Mouse (Mus musculus): Measurements from ENCODE around the gene Epo.

Gene Epo

DNA sequence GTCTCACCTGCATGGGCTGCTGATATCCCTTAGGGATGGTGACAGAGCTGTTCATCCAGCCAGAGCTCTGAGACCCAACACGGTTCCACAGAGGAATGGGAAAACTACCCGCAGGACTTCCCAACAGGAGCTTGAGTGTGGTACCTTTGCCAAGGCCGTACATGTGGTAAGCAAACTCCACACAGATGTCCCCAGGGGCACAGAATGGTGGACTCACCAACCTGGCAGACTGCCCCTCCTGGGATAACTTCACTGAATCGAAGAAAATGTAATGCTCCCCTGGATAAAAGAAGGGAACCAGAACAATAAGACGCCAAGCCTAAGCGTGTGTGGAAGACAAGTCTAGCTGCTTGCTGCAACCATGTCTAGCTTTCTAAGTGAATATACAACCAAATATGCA is 66.1 kb downstream of the Epo start:
- no peak for DNase-seq

DNA sequence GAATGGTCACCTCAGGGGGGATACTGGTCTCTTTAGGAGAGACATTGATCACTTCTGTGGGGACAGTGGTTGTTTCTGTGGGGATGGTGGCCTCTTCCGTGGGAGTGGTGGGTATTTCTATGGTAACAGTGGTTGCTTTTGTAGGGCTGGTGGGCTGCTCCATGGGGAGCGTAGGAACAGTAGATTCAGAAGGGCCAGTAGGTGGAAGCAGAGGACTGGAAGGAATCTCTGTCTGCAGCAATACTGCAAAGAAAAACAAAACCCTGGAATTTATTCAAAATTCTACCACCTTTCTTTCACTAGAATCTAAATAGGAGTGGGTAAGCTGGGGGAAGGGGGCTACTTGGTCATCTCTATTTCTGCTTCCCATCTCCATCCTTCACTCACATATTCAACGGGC is 68.0 kb downstream of the Epo start:
- no peak for DNase-seq

DNA sequence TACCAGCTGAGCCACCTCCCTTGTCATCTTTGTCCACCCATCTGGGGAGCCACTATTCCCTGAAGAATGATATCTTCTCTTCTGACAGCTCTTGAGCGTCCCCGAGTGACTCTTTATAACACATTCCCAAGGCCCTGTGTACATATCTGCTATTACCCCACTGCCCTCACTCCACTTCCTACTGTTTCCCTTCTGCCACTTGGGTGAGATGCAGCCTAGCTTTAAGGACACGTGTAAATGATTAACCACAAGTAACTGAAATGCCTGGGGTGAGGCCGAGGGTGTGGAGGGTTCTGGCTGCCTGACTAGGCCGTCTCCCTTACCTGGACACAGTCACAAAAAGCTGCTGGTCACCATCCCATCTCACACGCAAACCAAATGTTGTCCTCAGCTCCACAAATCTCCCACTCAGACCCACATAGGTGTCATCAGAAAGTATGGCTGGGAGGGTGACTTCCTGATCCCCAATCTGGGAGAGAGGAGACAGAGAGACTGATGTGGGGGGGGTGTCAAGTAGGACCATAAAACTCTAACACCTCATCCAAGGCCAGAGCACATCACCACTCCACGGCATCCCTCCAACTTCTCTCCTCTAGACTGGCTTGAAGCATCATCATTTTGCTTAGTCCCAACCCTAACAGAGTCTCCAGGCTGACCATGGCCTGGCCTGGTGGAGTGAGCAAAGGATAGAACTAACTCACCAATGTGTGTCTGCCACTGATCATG is 77.0 kb downstream of the Epo start:
- no peak for DNase-seq

DNA sequence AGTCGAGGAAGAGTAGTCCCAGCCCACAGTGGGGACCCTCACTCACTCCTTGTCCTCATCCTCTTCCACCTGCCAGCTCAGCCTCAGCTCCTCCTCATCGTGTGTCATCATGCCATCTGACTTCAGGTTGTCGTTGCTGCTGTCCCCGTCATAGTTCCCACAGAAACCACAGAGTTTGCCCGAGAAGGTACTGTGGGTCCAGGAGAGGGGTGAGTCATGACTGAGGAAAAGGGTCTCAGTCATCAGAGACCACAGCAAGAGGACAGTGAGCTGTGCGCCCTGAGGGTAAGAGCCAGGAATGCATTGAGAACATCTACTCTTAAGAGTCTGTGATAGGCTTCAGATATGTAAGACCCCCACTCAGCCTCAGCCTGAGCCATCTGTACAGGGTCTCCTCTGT is 77.8 kb downstream of the Epo start:
- DNase-seq: no peak

DNA sequence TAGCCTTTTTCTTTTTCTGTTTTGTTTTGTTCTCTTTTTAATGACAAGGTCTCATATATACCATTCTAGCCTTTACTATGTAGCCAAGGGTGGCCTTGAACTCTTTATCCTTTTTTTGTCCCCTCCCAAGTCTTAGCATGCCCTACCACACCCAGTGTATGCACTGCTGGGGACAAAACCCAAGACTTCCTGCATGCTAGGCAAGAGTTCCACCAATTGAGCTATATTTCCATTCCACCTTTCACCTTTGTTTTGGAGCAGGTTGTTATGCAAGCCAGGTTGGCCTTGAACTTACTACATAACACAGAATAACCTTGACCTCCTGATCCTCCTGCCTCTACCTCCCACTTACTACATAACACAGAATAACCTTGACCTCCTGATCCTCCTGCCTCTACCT is 87.5 kb downstream of the Epo start:
- DNase-seq: no peak

DNA sequence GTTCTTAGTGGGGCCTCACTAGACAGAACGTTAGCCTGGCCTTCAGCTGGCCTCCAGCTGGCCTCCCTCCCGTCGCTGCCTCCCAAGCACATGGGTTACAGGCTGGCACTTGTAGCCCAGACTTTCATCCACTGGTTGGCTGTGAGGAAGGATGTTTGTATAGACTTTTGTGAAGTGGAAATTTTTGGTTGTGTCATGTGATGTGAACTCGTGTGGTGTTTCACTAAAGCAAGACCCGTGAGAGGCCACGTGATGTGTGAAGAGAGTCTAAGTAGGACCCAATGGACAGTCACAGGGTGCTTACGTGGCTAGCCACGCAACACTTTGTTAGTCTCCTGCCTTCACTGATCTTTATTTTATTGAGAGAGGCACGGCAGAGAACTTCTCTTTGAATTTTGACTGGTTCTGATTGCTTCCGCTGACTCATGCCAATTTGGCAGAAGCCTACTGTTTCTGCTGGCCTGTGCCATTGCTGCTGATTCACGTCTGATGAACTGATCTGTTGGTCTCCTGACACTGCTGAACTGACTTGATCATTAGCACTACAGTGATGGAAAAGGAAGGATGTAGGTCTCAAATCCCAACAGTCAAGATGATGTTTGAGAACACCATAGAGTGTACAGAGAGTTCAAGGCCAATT is 92.7 kb downstream of the Epo start:
- DNase-seq: no peak

DNA sequence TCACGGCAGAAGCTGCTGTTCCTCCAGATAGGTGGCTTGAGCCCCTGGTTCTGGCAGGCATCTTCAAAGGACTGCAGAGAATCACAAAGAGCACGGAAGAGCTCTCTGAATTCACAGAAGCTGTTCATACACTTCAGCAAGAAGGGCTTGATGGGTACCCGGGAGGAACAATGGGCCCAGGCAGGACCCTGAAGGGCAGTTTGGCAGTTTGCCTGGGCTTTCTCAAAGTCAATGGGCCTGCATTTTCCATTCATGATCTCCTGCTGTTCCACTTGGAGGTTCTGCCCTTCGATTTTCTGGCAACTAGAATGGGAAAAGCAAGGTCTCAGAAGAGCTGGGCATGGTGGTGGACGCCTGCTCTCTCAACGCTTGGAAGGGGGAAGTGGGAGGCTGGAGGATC is 99.2 kb downstream of the Epo start:
- DNase-seq: no peak

Measured in spleen, adult 18-20 months (tissue).